26 mouse cellular contexts compared by ENCODE assay signal in the genomic region with DNA sequence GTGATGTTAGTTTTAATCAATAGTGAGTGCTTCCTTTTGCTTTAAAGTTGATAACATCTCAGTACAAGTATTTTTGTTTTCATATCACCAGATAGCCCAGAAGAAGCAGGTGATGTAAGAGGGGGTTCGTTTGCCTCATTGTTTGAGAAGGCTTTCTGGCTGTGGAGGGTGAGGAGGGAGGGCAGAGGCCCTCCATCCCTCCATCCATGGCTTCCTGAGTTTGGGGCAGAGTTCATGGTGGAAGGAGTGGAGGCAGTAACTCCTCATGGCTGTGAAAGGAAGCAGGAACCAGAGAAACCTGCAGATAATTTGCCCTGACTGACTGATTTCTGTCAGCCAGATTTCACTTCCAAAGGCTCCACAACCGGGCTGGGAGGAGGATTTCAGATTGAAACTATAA.
"Had no signal": no experiment of that assay in that cellular context is flagged by ENCODE, and none has a peak within 500 bp of the region (broad histone marks: within the 10 kb centered on the region; RNA-seq: fewer than 3 reads in every experiment).

No protein-coding gene starts in this region.

- H3K4me2 ChIP-seq: limb, embryonic 12.5 days; limb, embryonic 15.5 days; liver, embryonic 11.5 days; lung, embryonic 14.5 days; midbrain, embryonic 15.5 days; neural tube, embryonic 12.5 days; neural tube, embryonic 15.5 days had no signal

- H3K27me3 ChIP-seq: limb, embryonic 12.5 days; limb, embryonic 15.5 days; megakaryocyte, embryonic 14.5 days; midbrain, embryonic 15.5 days; neural tube, embryonic 12.5 days; neural tube, embryonic 15.5 days had no signal

- H3K27ac ChIP-seq: layer of hippocampus, adult 2 months; left cerebral cortex, adult 2 months; limb, embryonic 12.5 days; limb, embryonic 15.5 days; liver, embryonic 14.5 days; midbrain, embryonic 10.5 days; midbrain, embryonic 15.5 days; neural tube, embryonic 12.5 days; neural tube, embryonic 15.5 days; stomach, postnatal 0 days had no signal

- H3K9me3 ChIP-seq: limb, embryonic 12.5 days; limb, embryonic 15.5 days; megakaryocyte, embryonic 14.5 days; midbrain, embryonic 10.5 days; midbrain, embryonic 15.5 days; neural tube, embryonic 12.5 days; neural tube, embryonic 15.5 days had no signal

- H3K4me1 ChIP-seq: limb, embryonic 15.5 days; neural tube, embryonic 12.5 days had no signal

- ATAC-seq: liver, postnatal 0 days; lung, postnatal 0 days; midbrain, embryonic 15.5 days had no signal

- H3K4me3 ChIP-seq: layer of hippocampus, adult 2 months; left cerebral cortex, adult 2 months; limb, embryonic 12.5 days; limb, embryonic 15.5 days; megakaryocyte, embryonic 14.5 days; midbrain, embryonic 10.5 days; midbrain, embryonic 15.5 days; neural tube, embryonic 12.5 days; neural tube, embryonic 15.5 days had no signal

- DNase-seq: kidney, adult 9 months; kidney, postnatal 14 days; kidney, postnatal 4 days; layer of hippocampus, adult 9-11 months; layer of hippocampus, postnatal 36 days; left cerebral cortex, postnatal 4 days; liver, postnatal 0 days; right cerebral cortex, adult 18-20 months; right cerebral cortex, postnatal 14 days; right cerebral cortex, postnatal 4 days; thymus, adult 2 months; thymus, postnatal 25 days had no signal

- H3K9ac ChIP-seq: limb, embryonic 12.5 days; limb, embryonic 15.5 days; liver, embryonic 14.5 days; liver, postnatal 0 days; lung, embryonic 14.5 days; midbrain, embryonic 15.5 days; neural tube, embryonic 12.5 days; neural tube, embryonic 15.5 days had no signal

- H3K36me3 ChIP-seq: midbrain, embryonic 15.5 days; neural tube, embryonic 15.5 days had no signal
